Mouse (Mus musculus) lung, postnatal 25 days (tissue): ENCODE measurements around the gene Slain1.

ENCODE experiments used
- DNase-seq: peaks from one replicate; pipeline ENCODE4 v3.0.0; 2022; ENCODE audit warnings: low spot score

The Slain1 gene

GRCm38 (mm10) chr14:103649896-103650334 lies at the start of gene Slain1:
Gene Slain1, plus strand, starts transcription at chr14:103650228.
- DNase-seq: peak; percentile 91

DNA sequence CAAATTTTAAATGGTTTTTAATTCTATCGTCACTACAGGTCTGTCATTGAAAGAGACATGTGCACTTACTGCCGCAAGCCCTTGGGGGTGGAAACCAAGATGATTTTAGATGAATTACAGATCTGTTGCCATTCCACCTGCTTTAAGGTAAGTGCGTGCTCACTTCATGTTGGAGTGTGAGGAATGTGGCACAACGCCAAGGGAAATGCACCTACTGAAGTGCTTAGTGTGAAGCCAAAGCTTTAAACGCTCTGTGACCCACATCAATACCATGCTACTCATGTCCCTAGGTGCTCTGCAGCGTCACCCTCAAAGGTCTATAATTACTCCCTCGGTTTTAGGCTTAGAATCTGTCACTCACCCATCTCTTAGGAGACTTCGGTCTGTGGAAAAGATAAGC lies 42.0 kb upstream of the Slain1 start:
- DNase-seq: peak; percentile 7

DNA sequence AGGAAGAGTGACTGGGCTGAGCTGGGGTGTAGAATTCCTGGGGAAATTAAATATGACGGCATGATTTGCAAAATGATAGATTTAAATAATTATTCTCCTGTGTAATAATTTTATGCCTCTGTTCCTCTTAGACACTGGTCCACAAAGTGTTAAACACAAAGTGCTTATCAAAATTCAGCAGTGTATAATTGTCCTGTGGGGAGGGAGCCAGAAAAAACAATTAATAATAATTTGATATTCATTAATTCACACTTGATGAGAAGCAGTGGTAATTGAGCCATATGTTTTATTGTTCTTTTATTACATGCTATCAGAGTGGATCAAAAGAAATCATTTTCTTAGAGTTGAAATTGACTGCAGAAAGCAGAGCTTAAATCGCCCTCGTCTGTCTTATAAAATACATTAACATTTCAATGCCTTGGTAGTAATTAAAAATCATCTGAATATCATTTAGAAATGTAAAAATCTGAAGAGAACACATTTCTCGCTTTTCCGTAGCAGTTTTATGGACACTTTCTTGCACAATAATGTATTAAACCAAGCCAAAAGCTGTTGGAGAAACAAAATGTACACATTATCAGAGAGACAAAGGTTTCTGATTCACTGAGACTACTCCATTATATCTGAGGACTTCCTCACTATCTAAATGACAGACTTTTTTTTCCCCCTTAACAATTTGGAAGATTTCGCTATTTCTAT lies 36.3 kb upstream of the Slain1 start:
- no peak for DNase-seq

GRCm38 (mm10) chr14:103614272-103614587 lies 35.8 kb upstream of the Slain1 start:
- DNase-seq: no peak

- no peak for DNase-seq
Measured at GRCm38 (mm10) chr14:103619756-103620155, 30.3 kb upstream of the Slain1 start.

DNA sequence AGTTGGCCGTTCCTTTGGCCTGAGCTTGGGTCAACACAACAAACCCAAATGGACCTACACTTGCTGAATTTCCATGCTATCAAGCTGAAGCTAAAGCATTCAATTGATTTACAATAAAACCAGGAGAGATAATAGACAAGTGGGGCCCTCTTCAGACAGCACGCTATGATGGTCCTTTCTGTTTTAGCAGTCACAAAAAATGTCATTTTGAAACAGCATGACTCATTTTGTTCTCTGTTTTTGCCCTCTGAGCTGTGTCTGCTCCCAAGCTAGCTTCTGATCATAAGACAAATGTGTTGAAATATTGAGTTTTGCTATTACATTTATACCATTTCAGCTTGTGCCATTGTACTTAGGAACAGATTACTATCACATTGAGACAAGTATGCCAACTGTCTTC lies 28.8 kb upstream of the Slain1 start:
- DNase-seq: no peak

DNA sequence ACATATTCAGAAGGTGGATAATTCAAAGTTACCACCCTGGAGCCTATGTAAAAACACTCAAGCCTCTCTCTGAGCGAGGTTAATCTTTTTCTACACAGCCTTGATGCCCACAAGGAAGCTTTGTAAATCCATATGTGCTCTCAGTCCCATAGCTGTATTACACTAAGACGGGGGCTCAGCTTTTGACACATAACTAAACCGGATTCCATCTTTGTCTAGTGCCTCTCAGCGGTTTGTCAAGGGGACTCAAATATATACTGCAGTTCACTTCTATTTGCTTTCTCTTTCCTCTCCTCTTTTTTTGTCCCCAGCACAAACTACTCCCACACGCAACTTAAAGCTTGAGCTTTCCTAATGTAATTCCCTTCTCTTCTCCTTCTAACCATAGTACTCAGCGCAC lies 23.9 kb upstream of the Slain1 start:
- DNase-seq: no peak

- DNase-seq: no peak
Measured at GRCm38 (mm10) chr14:103629639-103630364, 20.2 kb upstream of the Slain1 start.

DNA sequence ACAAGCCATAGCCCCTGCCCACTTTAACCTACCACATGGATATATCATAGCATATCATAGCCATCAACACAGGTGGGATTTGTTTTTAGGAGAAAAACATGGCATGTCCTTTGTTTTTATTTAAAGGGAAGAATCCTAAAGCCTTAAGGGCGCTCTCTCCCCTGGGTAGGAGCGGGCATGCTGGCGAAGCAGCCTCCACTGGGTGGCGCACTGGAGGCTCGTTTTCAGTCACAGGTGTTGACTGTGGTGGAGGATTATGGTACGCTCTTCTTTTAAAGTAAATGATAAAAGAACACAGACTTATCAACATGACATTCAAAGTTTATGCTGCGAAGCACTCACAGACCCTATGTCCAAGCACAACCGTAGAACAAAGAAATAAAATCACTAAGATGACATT lies 19.5 kb upstream of the Slain1 start:
- DNase-seq: no peak

- DNase-seq: no peak
Measured at GRCm38 (mm10) chr14:103643933-103644332, 6.1 kb upstream of the Slain1 start.

- no peak for DNase-seq
Measured at GRCm38 (mm10) chr14:103647981-103648380, 2.0 kb upstream of the Slain1 start.

DNA sequence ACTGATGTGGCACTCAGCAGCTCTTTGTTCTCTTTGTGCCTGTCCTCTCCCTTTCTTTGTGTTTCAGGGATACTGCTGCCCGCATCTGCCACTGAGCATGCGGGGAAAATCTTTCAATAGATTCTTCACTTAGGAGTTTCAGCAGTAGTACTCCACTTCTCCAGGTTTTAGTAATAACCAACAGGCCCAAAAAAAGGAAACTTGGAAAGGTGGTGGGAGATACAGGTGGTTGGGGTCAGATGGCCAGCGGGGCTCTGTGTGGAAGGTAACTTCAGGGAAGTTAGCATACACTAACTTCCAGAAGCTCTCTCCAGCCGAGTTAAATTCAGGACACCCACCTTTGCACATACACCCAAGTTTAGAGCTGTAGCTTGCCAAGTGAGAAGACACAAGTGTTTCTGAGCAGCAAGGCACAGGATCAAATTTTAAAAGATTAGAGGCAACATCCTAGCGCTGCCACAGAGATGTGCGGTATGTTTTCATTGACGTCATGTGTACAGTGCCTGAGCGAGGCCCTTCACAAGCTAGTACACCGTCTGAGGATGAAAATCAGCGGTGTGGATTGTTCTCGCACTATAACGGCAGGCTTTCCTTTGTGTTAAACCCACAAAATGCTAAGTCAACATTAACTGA lies 1.3 kb upstream of the Slain1 start:
- DNase-seq: no peak

- no peak for DNase-seq
Measured at GRCm38 (mm10) chr14:103649302-103649701, 726 bp upstream of the Slain1 start.

DNA sequence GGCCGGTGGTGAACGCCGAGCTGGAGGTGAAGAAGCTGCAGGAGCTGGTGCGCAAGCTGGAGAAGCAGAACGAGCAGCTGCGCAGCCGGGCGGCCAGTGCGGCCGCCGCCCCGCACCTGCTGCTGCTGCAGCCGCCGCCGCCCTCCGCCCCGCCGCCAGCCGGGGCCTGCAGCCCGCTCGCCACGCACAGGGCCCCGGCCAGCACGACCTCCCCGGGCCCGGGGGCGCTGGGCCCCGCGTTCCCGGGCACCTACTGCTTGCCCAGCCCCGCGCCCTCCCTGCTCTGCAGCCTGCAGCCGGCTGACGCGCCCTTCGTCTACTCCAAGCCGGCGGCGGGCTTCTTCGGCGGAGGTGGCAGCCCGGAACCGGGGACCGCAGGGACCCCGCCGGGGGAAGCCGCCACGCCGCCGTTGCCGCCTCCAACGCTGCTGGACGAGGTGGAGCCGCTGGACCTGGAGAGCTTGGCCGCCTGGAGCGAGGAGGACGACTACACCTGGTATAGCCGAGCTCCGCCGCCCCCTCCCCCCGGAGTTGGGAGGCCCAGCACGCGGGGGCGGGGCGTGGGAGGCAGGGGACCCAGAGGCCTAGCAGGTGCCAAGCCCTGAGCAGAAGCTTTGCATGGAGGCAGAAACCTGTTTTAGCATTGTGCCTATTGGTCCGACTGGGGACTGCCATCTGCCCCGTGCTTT lies 529 bp downstream of the Slain1 start:
- peak; percentile 51 for DNase-seq

- DNase-seq: no peak
Measured at GRCm38 (mm10) chr14:103651106-103651505, 1.1 kb downstream of the Slain1 start.

GRCm38 (mm10) chr14:103651562-103651961 lies 1.5 kb downstream of the Slain1 start:
- DNase-seq: no peak

DNA sequence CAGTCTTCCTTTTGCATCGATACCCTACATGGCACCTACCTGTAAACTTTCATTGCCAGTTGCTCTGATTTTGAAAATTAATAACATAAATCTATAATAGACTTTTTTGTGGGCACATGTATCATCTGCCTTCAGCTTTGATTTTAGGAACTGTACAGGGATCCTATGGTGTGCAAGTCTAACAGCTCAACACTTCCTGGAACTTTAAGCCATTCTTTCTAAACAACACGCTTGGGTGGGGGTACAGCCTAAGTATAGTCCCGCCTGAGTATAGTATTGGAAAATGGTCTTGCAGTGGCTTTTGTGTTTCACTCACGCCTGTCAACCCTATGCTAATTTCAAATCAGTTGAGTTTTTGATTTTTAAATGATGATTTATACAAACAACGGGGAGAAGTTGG lies 2.5 kb downstream of the Slain1 start:
- DNase-seq: no peak

GRCm38 (mm10) chr14:103653800-103654199 lies 3.8 kb downstream of the Slain1 start:
- no peak for DNase-seq

GRCm38 (mm10) chr14:103655448-103655847 lies 5.4 kb downstream of the Slain1 start:
- no peak for DNase-seq

DNA sequence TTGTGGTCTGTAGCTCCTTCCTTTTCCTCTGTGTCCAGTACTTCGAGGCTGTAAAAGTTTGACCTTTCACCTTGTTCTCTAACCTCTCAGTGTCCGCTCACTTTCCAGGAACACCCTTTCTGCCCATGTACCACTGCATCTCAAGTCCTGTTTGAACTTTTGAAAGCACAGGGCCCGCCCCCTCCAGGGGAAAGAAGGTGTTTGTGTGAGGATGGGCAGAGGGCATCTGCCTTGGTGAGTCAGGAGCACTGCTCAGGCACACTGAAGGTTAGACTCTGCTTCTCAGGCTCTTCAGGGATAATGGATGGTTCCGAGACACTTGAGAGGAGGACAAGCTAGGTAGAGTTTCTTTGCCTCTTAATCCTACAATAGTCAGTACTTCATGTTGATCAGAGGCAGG lies 7.8 kb downstream of the Slain1 start:
- no peak for DNase-seq

DNA sequence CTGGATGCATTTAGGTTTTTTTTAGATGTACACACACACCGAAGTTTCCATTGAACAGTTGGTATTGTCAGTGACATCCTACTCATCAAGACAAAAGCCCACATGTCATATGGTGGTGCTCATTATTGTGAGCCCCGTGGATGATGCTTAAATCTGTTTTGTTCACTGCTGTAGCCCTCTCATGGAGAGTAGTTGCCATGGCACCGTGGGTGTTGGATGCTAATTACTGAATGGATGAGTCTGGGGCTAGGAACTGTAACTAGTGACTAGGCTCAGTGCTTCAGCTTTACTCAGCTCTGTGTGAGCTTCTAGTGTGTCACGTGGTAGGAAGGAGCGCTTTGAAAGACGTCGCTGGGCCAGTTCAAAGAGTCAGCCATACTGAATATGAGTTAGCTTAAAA lies 13.0 kb downstream of the Slain1 start:
- no peak for DNase-seq

GRCm38 (mm10) chr14:103664391-103664790 lies 14.4 kb downstream of the Slain1 start:
- no peak for DNase-seq
